8 mouse cellular contexts compared by ENCODE assay signal in genomic region chr4:134713937-134714336, GRCm38 (mm10). TPM values are rescaled to one million over a fixed set of nuclear protein-coding genes. Genes with fewer than 3 reads are reported as not detected.
DNase-seq lines count a peak whose midpoint lies in the region; TF ChIP-seq lines count a peak whose summit lies in the region.

No protein-coding gene starts in this region.

- no peaks in the 10 kb centered on the region for H3K36me3 ChIP-seq in megakaryocyte, embryonic 14.5 days (replicated peaks; ENCODE audit: low read length)

- H3K27ac ChIP-seq in cortical plate, adult 2 months (ENCODE audit: insufficient read depth, low read length): no peak overlapping the region

- no peak overlapping the region for H3K4me3 ChIP-seq in cortical plate, adult 2 months (ENCODE audit: insufficient read depth, low read length)
- H3K4me3 ChIP-seq in megakaryocyte, embryonic 14.5 days (replicated peaks): peak overlapping the region; percentile 53

- H3K27me3 ChIP-seq in megakaryocyte, embryonic 14.5 days (replicated peaks): peaks cover 40% of the 10 kb centered on the region

- peak; percentile 72 for TF ChIP-seq CTCF in cortical plate, adult 2 months (IDR thresholded peaks at IDR 0.05; ENCODE audit: extremely low read depth, insufficient read depth, low read length)

- H3K9me3 ChIP-seq in megakaryocyte, embryonic 14.5 days: peaks cover 4% of the 10 kb centered on the region

- TF ChIP-seq POLR2A in cortical plate, adult 2 months (IDR thresholded peaks at IDR 0.05; ENCODE audit: extremely low read depth, insufficient read depth, low read length): no peak

- peak; percentile 86 for DNase-seq in adipocyte (ENCODE audit: low spot score)
- DNase-seq in gastrocnemius, postnatal 10 days: peak; percentile 86
- DNase-seq in induced T-regulatory cell, adult 2 months (ENCODE audit: low read depth): peak; percentile 90
- peak; percentile 59 to 65 for DNase-seq in left cerebral cortex, adult 8-10 months (ENCODE audit: low spot score in 2 of 2)
- DNase-seq in right cerebral cortex, postnatal 10 days (ENCODE audit: low spot score in 2 of 2): peak; percentile 86 to 90
- peak; percentile 87 for DNase-seq in urinary bladder, postnatal 14 days (ENCODE audit: low spot score)

- H3K4me1 ChIP-seq in cortical plate, adult 2 months (ENCODE audit: control insufficient read depth, insufficient read depth, low read length): no peaks in the 10 kb centered on the region
- H3K4me1 ChIP-seq in megakaryocyte, embryonic 14.5 days: peaks cover 24% of the 10 kb centered on the region

RNA-seq across cellular contexts. Expression of gene Man1c1, which starts 9.8 kb away (rescaled TPM):
- 18.9 and 20.5 TPM in 2 replicates for polyA plus RNA-seq in cortical plate, adult 2 months (2012; rRNA removed)
- total RNA-seq in gastrocnemius, postnatal 10 days (2021): 10 to 100 TPM; 11.2 to 13.8 TPM
- total RNA-seq in left cerebral cortex, adult 8-10 months (2022): 10 to 100 TPM; 34.6 to 40.0 (median 38.4) TPM
- 4.0 and 5.9 TPM in 2 replicates for polyA plus RNA-seq in megakaryocyte, embryonic 14.5 days (2012; ENCODE audit: insufficient read depth, low replicate concordance)

RNA-seq across cellular contexts. Expression of gene Ldlrap1, which starts 53.9 kb away (rescaled TPM):
- polyA plus RNA-seq in cortical plate, adult 2 months (2012; rRNA removed): 3.0 and 3.3 TPM in 2 replicates
- 10 to 100 TPM; 11.9 to 17.3 TPM for total RNA-seq in gastrocnemius, postnatal 10 days (2021)
- total RNA-seq in left cerebral cortex, adult 8-10 months (2022): 1 to 10 TPM; 2.8 to 4.8 (median 4.4) TPM
- 11.8 and 17.8 TPM in 2 replicates for polyA plus RNA-seq in megakaryocyte, embryonic 14.5 days (2012; ENCODE audit: insufficient read depth, low replicate concordance)
